Mouse (Mus musculus) embryonic facial prominence, embryonic 11.5 days (tissue): ENCODE results near the gene Mast4. TPM values are rescaled to one million over a fixed set of nuclear protein-coding genes. Genes with fewer than 3 reads are reported as not detected.

Experiments
- ATAC-seq: fragments of 200-750 bp; cut with Nextera tagmentation; replicated peaks from 2 replicates; pipeline ENCODE4 v1.8.0; 2017; ENCODE audit warnings: low read depth; ENCODE audit not compliant: insufficient number of reproducible peaks, low FRiP score, low TSS enrichment
- DNase-seq: peaks from one replicate; pipeline ENCODE4 v3.0.0-alpha.2; 2015; ENCODE audit warnings: low spot score
- H3K27ac ChIP-seq: fragments of 300-500 bp; sonication (generic); replicated peaks from 2 replicates; pipeline ENCODE4 v1.5.1; 2014; ENCODE audit warnings: mild to moderate bottlenecking, low read depth, low read length, control low read depth
- H3K27me3 ChIP-seq: fragments of 300-500 bp; sonication (generic); 2 replicates; pipeline ENCODE4 v1.6.1; 2014; ENCODE audit warnings: mild to moderate bottlenecking, low read length, moderate library complexity, mixed read lengths; ENCODE audit not compliant: control insufficient read depth, insufficient read depth
- H3K36me3 ChIP-seq: fragments of 300-500 bp; sonication (generic); replicated peaks from 2 replicates; pipeline ENCODE4 v1.6.1; 2014; ENCODE audit warnings: low read depth, mild to moderate bottlenecking, low read length, moderate library complexity, mixed read lengths; ENCODE audit not compliant: control insufficient read depth, insufficient read depth
- H3K4me1 ChIP-seq: fragments of 300-500 bp; sonication (generic); 2 replicates; pipeline ENCODE4 v1.6.1; 2014; ENCODE audit warnings: low read length, mixed read lengths; ENCODE audit not compliant: control insufficient read depth, insufficient read depth
- H3K4me2 ChIP-seq: fragments of 300-500 bp; sonication (generic); 2 replicates; pipeline ENCODE4 v1.6.1; 2014; ENCODE audit warnings: low read depth, mild to moderate bottlenecking, control low read depth, low read length, moderate library complexity
- H3K4me3 ChIP-seq: fragments of 300-500 bp; sonication (generic); 2 replicates; pipeline ENCODE4 v1.5.1; 2014; ENCODE audit warnings: low read depth, low read length, control low read depth
- H3K9ac ChIP-seq: fragments of 300-500 bp; sonication (generic); replicated peaks from 2 replicates; pipeline ENCODE4 v1.6.1; 2014; ENCODE audit warnings: mild to moderate bottlenecking, control low read depth, low read length
- H3K9me3 ChIP-seq: fragments of 300-500 bp; sonication (generic); replicated peaks from 2 replicates; pipeline ENCODE4 v1.6.1; 2016; ENCODE audit warnings: mild to moderate bottlenecking, low read length, inconsistent platforms, mixed read lengths; ENCODE audit not compliant: control insufficient read depth
- WGBS: fragments of 180-500 bp; shearing (Covaris S2); extraction: QIAGEN DNeasy Blood & Tissue Kit; methylation state at CpG from one replicate; pipeline ENCODE4 v1.1.7; 2014; 5-methylcytosine and 5-hydroxymethylcytosine counted together
- polyA plus RNA-seq: library from polyadenylated mRNA; unstranded; fragments of >200 nt; fragmentation: Nextera tagmentation; extraction: Ambion mirVana; gene quantifications from 2 replicates; pipeline ENCODE4 v1.2.1, GENCODE M21; 2014

Mast4 gene
- polyA plus RNA-seq, 1 experiment from 2014 or later, result 17.1 TPM

GRCm38 (mm10) chr13:103238034-103238705 lies 96.1 kb downstream of the Mast4 start:
- no peak for DNase-seq
- no peak for ATAC-seq
- Histone ChIP-seq H3K27me3 (no peaks in the 10 kb centered on the region), H3K27ac (no peak overlapping the region), H3K4me1 (no peaks in the 10 kb centered on the region), H3K4me3 (no peak overlapping the region), H3K4me2 (no peak overlapping the region), H3K36me3 (no peaks in the 10 kb centered on the region), H3K9me3 (no peaks in the 10 kb centered on the region), H3K9ac (no peak overlapping the region)
- 90% methylated on average over 7 of the region's 7 CpGs for WGBS

- H3K4me1 ChIP-seq, result no peaks in the 10 kb centered on the region
- no peaks in the 10 kb centered on the region for H3K9me3 ChIP-seq
- H3K9ac ChIP-seq, result no peak overlapping the region
- H3K4me2 ChIP-seq, result no peak overlapping the region
- H3K36me3 ChIP-seq, result no peaks in the 10 kb centered on the region
- no peak for ATAC-seq
- no peaks in the 10 kb centered on the region for H3K27me3 ChIP-seq
- no peak overlapping the region for H3K4me3 ChIP-seq
- WGBS, result 93% methylated on average over 7 of the region's 7 CpGs
- no peak overlapping the region for H3K27ac ChIP-seq
- DNase-seq, result no peak
These were observed 102.1 kb downstream of the Mast4 start for GRCm38 (mm10) chr13:103232171-103232570.

GRCm38 (mm10) chr13:103229069-103229468 lies 105.2 kb downstream of the Mast4 start:
- Histone ChIP-seq H3K9me3 (no peaks in the 10 kb centered on the region), H3K4me2 (no peak overlapping the region), H3K9ac (no peak overlapping the region), H3K27ac (no peak overlapping the region), H3K27me3 (no peaks in the 10 kb centered on the region), H3K36me3 (no peaks in the 10 kb centered on the region), H3K4me1 (no peaks in the 10 kb centered on the region), H3K4me3 (no peak overlapping the region)
- DNase-seq, result no peak
- WGBS, result 83% methylated on average over 4 of the region's 4 CpGs
- no peak for ATAC-seq

GRCm38 (mm10) chr13:103225895-103226815 lies 108.1 kb downstream of the Mast4 start:
- Histone ChIP-seq H3K9ac (no peak overlapping the region), H3K36me3 (no peaks in the 10 kb centered on the region), H3K4me3 (no peak overlapping the region), H3K4me2 (no peak overlapping the region), H3K4me1 (no peaks in the 10 kb centered on the region), H3K27me3 (no peaks in the 10 kb centered on the region), H3K9me3 (no peaks in the 10 kb centered on the region; the same call in 1 of the 2 replicates), H3K27ac (no peak overlapping the region)
- no peak for ATAC-seq
- peak; percentile 31 for DNase-seq
- 47% methylated on average over 17 of the region's 17 CpGs for WGBS

GRCm38 (mm10) chr13:103225217-103225894 lies 108.9 kb downstream of the Mast4 start:
- WGBS, result 48% methylated on average over 11 of the region's 11 CpGs
- Histone ChIP-seq H3K27me3 (no peaks in the 10 kb centered on the region), H3K9ac (no peak overlapping the region), H3K9me3 (no peaks in the 10 kb centered on the region; the same call in 1 of the 2 replicates), H3K4me3 (no peak overlapping the region), H3K36me3 (no peaks in the 10 kb centered on the region), H3K4me2 (no peak overlapping the region), H3K27ac (no peak overlapping the region), H3K4me1 (no peaks in the 10 kb centered on the region)
- ATAC-seq (no peak), DNase-seq (no peak)

- 33% methylated on average over 11 of the region's 11 CpGs for WGBS
- Histone ChIP-seq H3K27ac (no peak overlapping the region), H3K27me3 (no peaks in the 10 kb centered on the region), H3K36me3 (no peaks in the 10 kb centered on the region), H3K9ac (no peak overlapping the region), H3K4me3 (no peak overlapping the region), H3K4me1 (no peaks in the 10 kb centered on the region), H3K4me2 (no peak overlapping the region), H3K9me3 (no peaks in the 10 kb centered on the region; the same call in 1 of the 2 replicates)
- ATAC-seq, result no peak
- no peak for DNase-seq
These were observed 113.7 kb downstream of the Mast4 start for GRCm38 (mm10) chr13:103220479-103221064.

GRCm38 (mm10) chr13:103219999-103220398 lies 114.3 kb downstream of the Mast4 start:
- Histone ChIP-seq H3K4me1 (no peaks in the 10 kb centered on the region), H3K36me3 (no peaks in the 10 kb centered on the region), H3K9me3 (no peaks in the 10 kb centered on the region; the same call in 1 of the 2 replicates), H3K27ac (no peak overlapping the region), H3K27me3 (no peaks in the 10 kb centered on the region), H3K4me3 (no peak overlapping the region), H3K9ac (no peak overlapping the region), H3K4me2 (no peak overlapping the region)
- no peak for DNase-seq
- no peak for ATAC-seq
- WGBS, result 42% methylated on average over 2 of the region's 2 CpGs
